Mouse (Mus musculus) heart, postnatal 0 days (tissue): ENCODE measurements around the gene Micall1.

Source experiments
- CTCF ChIP-seq: IDR thresholded peaks from 2 replicates; pipeline ENCODE4 v1.5.1; 2016; ENCODE audit warnings: antibody characterized with exemption, control low read depth, low read depth
- EP300 ChIP-seq: IDR thresholded peaks from 2 replicates; pipeline ENCODE4 v1.6.1; 2016; ENCODE audit warnings: antibody characterized with exemption, low read depth

- TF ChIP-seq CTCF: no peak
- TF ChIP-seq EP300: no peak
Measured at GRCm38 (mm10) chr15:79110528-79110927, 1.8 kb downstream of the Micall1 start.
